Mouse (Mus musculus) left cerebral cortex, postnatal 36 days (tissue): ENCODE data around the gene Ttc19. TPM values are rescaled to one million over a fixed set of nuclear protein-coding genes. Genes with fewer than 3 reads are reported as not detected.
"Not testable (repeated sequence)": the region's sequence is repeated elsewhere in the genome, so short reads cannot be mapped to it uniquely, and the experiment has no call there.

Experiments
- DNase-seq, 2 experiments: peaks; one replicate each; pipeline ENCODE4 v3.0.0; 2021 to 2022; ENCODE audit warnings: low spot score in 2 of 2, mixed read lengths in 1 of 2
- intact Hi-C: fragments of 180-260 bp; cut with DNase I; formaldehyde crosslinking; loops from one replicate; pipeline ENCODE4 v1.15.1; 2025
- total RNA-seq, 2 experiments: library from RNA; stranded (reverse); gene quantifications; 2 replicates each; pipeline ENCODE4 v1.2.3; 2021

The Ttc19 gene
- total RNA-seq, 2 experiments from 2014 or later: 76.7 to 91.5 TPM

DNA sequence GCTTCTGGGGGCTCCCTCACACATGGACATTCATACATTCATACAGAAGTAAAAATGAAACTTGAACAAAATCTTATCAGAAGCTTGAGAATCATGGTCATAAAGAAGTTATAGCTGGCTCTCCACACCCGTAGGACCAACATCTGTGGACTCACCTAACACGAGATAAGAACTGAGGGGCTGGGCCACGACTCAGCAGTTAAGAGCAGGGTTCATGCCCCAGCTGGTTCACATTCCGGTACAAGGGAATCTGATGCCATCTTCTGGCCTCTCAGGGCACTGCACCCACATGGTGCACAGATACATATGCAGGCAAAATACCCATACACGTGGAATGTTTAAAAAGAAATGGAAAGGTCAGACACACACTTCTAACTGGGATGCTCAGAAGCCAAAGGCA, 3.2 kb upstream of the Ttc19 start:
- intact Hi-C loops: no loop called here
- peak in 1 of 2 experiments; percentile 37 for DNase-seq

DNA sequence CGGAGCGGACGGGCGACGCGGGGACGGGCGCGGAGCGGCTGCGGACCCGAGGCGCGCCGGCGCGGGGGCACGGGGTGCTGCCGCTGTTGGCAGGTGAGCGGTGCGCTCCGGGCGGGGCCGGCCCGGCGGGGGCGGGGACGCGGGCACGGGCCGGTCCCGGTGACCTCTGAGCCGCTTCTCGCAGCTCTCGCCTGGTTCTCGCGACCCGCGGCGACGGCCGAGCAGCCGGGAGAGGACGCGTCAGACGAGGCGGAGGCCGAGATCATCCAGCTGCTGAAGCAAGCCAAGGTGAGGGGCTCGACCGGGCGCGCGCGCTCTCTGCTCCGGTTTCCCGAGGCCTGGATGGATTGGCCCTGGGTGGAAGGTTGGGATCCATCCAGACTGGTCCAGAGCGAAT, 326 bp downstream of the Ttc19 start:
- no peak for DNase-seq
- intact Hi-C loops: loop anchor here (1.0 to 2.0 kb wide), 3 partner anchors 154 to 351 kb away; partner anchors contain the start of gene Akap10

DNA sequence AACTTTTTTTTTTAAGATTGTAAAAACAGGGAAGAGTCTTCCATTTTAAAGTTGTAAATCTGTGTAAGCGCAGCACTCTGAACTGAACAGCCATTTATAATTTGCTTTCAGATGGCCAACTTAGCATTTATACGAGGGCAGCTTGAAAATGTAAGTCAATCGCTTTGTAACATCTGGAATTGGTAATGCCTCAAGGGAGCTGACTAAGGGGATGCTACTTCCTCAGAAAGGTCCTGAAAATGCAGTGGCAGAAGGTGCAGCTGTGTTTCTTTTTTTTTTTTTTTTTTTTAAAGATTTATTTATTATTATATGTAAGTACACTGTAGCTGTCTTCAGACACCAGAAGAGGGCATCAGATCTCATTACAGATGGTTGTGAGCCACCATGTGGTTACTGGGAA, 2.7 kb downstream of the Ttc19 start:
- DNase-seq, intact Hi-C loops: not testable (repeated sequence)

DNA sequence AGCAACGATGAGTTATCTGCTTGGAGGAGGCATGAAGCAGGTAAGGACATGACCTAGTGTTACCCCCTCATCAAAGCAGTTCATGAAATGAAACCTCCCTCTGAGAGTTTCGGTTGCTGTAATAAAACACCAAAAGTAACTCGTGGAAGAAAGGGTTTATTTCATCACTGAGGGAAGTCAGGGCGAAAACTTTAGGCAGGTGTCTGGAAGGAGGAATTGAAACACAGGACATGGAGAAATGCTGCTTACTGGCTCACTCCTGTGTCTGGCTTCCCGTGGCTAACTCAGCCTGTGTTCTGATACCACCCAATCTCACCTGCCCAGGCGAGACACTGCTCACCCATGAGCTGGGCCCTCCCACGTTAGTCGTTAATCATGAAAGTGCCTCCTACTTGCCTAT, 3.7 kb downstream of the Ttc19 start:
- intact Hi-C loops: no loop called here
- no peak for DNase-seq

DNA sequence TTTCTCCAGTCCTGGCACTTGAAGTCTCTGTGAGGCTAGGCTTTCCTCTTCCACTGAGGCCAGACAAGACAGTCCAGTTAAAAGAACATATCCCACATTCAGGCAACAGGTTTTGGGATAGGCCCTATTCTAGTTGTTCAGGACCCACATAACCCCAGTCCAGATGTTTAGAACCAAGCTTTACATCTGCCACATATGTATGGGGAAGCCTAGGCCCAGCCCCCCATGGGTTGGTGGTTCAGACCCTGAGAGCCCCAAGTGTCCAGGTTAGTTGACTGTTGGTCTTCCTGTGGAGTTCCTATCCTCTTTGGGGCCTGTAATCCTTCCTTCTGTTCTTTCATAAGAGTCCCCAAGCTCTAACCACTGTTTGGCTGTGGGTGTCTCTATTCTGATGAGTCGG, 6.4 kb downstream of the Ttc19 start:
- DNase-seq: no peak
- intact Hi-C loops: no loop called here

DNA sequence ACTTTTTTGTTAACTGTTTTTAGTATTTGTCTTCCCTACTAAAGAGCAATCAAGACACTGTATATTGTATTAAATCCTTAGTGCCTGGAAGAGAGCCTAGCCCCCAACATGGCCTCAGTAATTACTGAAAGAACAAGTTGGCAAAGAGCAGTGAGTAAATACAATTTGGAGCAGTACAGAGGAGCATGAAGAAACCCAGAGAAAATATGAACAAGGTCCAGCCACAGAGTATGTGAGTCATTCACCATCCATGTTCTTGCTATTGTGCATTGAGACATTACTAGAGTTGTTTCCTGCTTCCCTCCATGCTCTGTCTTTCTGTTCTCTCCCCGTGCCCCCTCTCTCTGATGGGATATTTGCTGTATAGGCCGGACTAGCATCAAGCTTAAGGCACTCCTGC, 12.8 kb downstream of the Ttc19 start:
- no peak for DNase-seq
- intact Hi-C loops: no loop called here

DNA sequence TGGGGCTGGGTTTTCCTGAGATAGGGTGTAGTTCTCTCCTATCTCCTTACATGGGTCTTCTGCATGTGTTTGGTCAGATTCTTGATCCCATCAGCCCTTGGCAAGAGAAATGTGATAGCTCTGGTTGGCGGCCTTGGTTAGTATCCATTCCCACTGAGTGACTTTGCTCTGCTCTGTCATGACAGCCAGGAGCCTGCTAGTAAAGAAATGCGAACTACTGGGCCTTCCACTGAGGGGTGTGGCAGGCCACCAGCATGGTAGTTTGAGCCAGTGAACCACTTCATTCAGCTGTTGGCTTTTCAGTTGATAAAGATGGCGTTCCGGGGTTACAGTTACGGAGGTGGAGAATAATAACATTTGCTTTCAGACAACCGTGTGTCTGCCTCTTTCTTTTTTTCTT, 17.6 kb downstream of the Ttc19 start:
- intact Hi-C loops: no loop called here
- DNase-seq: no peak

DNA sequence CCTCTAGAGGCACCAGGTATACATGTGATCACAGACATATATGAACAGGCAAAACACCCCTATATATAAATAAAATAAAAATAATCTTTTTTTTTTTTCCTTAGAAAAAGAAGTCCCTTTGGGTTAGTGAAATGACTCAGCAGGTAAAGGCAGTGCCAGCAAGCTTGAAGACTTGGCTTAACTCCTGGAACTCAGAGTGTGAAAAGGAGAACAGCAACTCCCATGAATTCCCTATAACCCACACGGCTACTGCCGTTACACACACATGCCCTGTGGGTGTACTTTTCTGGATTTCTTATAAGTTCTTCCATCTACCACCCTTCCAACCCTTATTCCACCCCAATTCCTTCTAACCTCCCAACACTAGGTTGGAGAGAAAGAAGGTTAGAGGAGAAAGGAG, 24.6 kb downstream of the Ttc19 start:
- intact Hi-C loops: no loop called here
- peak in 1 of 2 experiments; percentile 34 for DNase-seq

DNA sequence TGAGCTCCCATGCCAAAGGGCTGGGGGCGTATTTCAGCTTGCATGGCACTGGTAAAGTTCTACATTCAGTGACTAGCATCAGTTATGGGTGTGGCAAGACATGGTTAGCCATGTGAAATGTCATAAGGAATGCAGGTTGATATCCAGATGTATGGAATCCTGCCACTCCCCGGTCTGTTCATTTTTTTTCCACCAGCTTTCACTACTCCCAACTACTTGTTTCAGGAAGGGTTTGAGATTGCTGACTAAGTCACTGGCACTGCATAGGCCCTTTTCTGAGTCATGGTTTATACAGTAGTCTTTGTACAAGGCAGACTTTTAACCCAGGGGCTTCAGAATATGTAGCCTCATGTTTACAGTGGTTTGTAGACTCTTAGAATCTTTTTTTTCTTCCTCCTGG, 28.0 kb downstream of the Ttc19 start:
- intact Hi-C loops: no loop called here
- DNase-seq: no peak

DNA sequence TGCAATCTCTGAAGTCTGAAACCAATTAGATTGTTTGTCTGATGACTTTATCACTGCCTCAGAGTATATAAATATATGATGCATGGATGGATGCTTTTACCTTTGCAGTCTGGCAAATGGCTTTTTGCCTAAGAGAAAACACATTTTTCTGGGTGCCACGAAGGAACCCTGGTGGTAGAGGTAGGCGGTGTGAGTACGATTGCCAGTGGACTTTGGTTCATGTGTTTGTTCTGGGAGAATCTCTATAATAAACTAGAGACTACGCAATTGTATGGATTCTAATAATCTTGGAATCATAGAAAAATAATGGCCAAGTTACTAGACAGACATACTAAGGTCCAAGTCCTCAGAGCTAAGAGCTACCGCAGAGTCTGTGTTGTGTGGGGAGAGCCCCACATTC, 33.7 kb downstream of the Ttc19 start:
- no peak for DNase-seq
- intact Hi-C loops: no loop called here

DNA sequence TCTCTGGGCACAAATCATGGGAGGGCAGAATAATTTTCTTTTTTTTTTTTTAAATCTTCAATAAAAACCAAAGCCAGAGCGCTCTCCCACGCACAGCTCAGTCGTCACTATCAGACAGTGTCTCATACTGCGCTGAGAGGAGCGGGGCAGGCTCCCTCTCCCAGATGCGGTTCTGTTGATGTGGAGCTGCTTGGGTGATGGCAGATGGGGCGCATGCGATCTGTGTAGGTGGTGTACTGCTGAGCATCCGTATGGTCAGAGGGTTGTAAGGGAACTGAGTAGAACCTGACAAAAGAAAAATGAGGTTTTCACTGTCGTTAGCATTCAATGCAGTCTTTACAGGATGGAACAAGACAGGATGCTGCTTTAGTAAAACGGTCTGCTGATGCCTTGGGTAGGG, 36.5 kb downstream of the Ttc19 start:
- peak; percentile 71 to 75 for DNase-seq
- intact Hi-C loops: no loop called here

DNA sequence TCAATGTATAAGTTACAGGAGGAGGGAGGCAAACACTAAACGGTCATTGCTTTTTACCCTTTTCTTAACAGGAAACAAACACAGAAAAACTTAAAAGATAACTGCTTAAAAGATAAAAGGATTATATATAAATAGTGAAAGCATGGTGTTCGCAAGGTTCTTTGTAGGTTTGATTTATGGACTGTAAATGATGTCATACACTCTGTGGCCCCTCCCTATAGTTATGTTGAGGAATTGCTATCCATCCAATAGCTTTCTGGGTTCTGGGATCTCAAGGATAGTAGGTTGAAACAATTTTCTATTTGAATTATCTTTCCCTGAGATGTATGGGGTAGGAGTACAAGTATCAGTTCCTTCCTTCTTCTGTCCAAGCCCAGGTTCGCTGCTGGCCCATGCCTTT, 38.8 kb downstream of the Ttc19 start:
- DNase-seq: no peak
- intact Hi-C loops: no loop called here

DNA sequence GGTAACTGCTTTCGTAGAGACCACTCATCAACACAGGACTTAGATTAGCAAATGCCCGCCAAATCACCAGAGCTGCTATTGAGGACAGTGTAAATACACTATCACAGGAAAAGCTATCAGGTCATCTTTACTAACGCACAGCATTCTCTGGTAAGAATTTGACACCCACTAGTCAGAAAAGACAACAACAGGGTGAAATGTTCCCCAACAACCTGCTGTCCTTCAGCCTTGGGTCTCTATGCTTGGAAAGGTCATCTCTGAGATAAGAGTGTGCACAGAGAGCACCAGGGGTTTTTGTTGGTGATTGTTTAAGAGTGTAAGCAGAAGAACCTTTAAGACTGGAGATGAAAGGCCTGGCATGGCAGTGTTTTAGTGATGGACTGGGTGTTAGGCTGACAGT, 42.4 kb downstream of the Ttc19 start:
- DNase-seq: no peak
- intact Hi-C loops: no loop called here

DNA sequence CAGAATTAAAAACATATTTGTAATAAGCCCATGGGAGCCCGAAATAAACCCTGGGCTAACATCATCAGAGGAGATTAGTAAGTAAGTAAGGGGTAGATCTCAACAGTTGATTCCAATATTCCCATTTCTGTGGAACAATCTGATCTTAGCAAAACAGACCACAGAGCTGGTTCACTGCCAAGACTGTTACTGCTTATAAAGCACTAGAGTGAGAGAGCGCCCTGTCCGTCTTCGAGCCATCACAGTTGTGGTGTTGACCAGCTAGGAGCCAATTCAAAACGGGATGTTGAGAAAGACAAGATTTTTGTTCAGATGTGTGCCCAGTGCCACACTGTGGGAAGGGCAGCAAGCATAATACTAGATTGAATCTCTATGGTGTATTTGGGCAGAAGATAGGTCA, 49.9 kb downstream of the Ttc19 start:
- intact Hi-C loops: no loop called here
- DNase-seq: no peak

DNA sequence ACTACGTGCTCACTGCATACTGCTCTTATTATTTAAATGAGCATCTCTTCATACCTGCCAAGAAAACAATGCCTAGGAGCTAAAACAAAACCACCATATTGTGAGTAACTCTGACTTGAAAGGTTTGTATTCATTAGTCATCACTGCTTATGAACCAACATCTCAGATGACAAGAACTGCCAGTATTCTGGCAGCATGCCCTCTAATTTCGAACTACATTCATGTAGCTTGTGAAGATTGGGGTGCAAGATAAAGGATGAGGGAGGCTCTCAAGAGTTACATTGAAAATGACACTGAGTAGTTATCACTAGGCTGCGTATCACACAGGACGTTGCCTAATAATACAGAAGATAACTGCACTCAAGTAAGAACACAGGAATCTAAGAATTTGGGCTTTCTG, 51.0 kb downstream of the Ttc19 start:
- intact Hi-C loops: no loop called here
- no peak for DNase-seq

DNA sequence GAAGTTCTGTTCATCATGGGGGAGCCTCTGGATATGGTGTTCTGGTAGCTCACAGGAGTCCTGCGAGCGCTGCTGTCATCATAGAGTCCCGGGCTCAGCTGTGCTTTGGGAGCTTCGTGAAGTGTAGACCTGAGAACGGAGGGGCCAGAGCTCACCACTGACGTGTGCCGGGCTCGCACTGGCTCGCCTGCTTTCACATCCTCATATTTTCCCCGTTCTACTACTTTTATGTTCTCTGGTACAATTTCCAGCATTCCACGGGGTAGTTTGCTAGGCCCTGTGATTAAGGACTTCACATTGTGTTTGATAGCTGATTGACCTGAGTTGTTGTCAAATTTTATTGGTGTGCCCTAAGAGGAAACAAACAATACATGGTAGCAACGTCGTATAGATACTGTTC, 61.7 kb downstream of the Ttc19 start:
- intact Hi-C loops: no loop called here
- no peak for DNase-seq

DNA sequence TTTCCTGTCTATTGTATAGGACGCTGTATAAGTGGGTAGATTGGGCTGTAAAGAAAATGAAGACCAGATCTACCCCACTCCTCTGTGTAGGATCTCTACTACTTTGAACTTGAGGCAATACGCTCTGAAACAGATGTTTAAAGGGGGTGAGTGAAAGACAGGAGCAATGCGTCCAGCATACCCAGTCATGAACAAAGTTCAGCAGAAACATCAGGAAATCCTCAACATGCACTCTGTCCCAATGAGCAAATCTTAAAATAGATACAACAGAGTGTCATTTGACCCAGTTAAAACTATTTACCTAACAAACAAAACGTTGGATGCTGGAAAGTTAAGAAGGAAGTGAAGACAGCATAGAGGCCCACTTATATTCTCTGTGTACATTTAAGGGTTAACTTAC, 70.7 kb downstream of the Ttc19 start:
- intact Hi-C loops: no loop called here
- DNase-seq: no peak

DNA sequence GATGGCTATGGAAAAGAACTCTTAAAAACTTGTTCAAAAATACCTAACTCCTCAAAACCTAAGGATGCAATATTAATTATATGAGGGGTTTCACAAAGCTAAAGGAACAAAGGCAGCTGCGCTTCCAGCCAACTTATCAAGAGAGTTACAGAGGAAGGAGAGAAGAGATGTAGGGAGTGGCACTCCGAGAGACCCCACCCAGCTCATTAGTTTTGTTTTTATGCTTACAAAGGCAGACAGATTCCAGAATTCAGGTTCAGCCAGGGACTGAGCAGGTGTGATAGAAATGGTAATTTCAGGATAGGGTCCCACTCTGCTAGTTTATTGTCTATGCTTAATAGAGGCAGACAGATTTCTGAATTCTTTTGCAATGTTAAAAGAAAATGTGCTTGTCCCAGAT, 73.9 kb downstream of the Ttc19 start:
- DNase-seq: no peak
- intact Hi-C loops: no loop called here

DNA sequence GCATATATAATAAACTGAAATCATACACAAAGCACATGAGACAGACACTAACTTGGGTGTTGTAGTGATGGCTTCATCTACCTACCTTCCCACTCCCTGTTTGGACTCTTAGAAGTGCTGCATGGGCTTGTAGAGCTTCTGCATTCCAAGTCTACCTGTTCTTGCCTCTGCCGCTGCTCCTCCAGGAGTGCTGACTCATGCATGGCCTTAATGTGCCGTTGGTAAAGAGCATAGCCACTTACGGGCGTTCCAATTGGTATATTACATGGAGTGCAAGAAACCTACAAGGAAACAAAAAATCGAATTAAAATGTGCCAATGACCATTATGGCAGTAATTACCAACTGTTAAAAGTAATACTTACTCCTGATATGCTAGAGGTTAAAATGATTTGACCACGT, 85.6 kb downstream of the Ttc19 start:
- intact Hi-C loops: no loop called here
- DNase-seq: no peak

DNA sequence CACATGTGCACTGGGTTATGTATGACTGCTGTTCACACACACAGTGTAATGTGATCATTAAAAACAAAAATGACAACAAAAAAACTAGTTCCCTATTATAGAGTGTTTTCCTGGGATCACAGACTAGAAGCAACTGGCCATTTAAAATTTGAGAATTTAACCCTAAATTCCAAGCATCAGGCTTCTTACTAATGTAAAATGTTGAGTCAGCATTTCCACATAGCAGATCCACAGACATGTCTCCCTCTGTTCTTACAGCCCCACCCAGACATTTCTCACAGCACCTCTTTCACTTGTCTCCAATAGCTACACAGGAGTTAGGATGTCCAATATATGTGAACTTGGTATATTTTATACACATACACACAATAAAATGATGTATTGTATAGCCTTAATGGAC, 88.7 kb downstream of the Ttc19 start:
- intact Hi-C loops: no loop called here
- DNase-seq: no peak

DNA sequence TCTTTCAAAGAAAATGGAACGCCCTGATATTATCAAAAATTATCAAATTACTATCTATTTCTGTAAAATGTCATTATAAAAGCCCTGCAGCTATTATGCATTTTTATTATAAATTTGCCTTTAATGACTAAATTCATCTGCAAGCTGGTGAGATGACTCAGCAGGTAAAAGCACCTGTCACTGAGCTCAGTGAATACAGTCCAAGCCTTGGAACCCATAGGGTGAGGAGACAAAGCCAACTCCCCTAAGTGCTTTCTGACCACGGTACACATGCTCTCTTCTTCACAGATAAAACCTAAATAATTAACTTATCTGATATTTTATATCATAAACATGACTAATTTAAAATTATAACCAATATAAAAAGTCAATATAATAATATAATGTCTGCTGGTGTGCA, 90.5 kb downstream of the Ttc19 start:
- no peak for DNase-seq
- intact Hi-C loops: no loop called here

DNA sequence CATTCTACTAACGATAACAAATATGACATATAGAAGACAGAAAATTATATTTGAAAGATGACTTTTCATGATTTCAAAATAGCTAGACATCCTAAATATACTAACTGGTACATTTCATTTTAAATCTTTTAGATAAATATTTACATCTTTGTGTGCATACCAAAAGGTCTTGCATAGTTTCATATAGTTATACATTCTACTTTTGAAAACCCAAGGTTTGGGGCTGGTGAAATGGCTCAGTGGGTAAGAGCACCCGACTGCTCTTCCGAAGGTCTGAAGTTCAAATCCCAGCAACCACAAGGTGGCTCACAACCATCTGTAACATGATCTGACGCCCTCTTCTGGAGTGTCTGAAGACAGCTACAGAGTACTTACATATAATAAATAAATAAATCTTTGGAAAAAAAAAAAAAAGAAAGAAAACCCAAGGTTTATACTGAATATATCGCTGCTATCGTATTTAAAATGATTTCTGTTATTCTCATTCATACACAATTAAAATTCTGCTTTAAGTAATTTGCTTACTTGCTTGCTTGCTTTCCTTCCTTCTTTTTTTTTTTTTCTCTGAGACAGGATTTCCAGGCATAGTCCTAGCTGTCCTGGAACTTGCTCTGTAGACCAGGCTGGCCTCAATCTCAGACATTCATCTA, 96.1 kb downstream of the Ttc19 start:
- DNase-seq, intact Hi-C loops: not testable (repeated sequence)
